ENCODE assay signal across 8 mouse cellular contexts in genomic region chr6:89584634-89585409, GRCm38 (mm10). TPM values are rescaled to one million over a fixed set of nuclear protein-coding genes. Genes with fewer than 3 reads are reported as not detected.
A peak's percentile ranks its signal among the peaks of the same experiment; 100 is the strongest.
DNase-seq lines count a peak whose midpoint lies in the region; ATAC-seq and TF ChIP-seq lines count a peak whose summit lies in the region.

No protein-coding gene starts in this region.

- peak; percentile 69 for ATAC-seq in heart, embryonic 16.5 days (replicated peaks; ENCODE audit: extremely low read depth, insufficient read depth, low FRiP score)
- ATAC-seq in forebrain, embryonic 14.5 days, result peak; percentile 87
- ATAC-seq in liver, postnatal 0 days, result no peak

- no peak overlapping the region for H3K4me3 ChIP-seq in heart, embryonic 16.5 days (ENCODE audit: low read length)
- H3K4me3 ChIP-seq in forebrain, embryonic 14.5 days (ENCODE audit: low read depth, low read length), result no peak overlapping the region
- no peak overlapping the region for H3K4me3 ChIP-seq in liver, postnatal 0 days (ENCODE audit: low read depth, low read length)

- no peak for TF ChIP-seq EP300 in liver, postnatal 0 days (IDR thresholded peaks at IDR 0.05; ENCODE audit: low read depth)

- no peak for DNase-seq in heart, postnatal 14 days
- DNase-seq in forebrain, embryonic 14.5 days (ENCODE audit: low spot score), result peak; percentile 72
- DNase-seq in layer of hippocampus, postnatal 14 days (ENCODE audit: low spot score in 2 of 2), result peak; percentile 24 to 52
- peak; percentile 64 for DNase-seq in retina, embryonic 14.5 days (ENCODE audit: low spot score)
- DNase-seq in liver, postnatal 0 days, result no peak
- no peak for DNase-seq in heart, adult 11 months
- DNase-seq in heart, postnatal 4 days, result no peak

- H3K4me1 ChIP-seq in heart, embryonic 16.5 days (ENCODE audit: control insufficient read depth, insufficient read depth, low read length), result peaks cover 17% of the 10 kb centered on the region
- peaks cover 14% of the 10 kb centered on the region for H3K4me1 ChIP-seq in forebrain, embryonic 14.5 days (ENCODE audit: control insufficient read depth, insufficient read depth, low read length)
- H3K4me1 ChIP-seq in liver, postnatal 0 days (ENCODE audit: insufficient read depth), result no peaks in the 10 kb centered on the region

- H3K36me3 ChIP-seq in heart, embryonic 16.5 days (ENCODE audit: control insufficient read depth, insufficient read depth), result no peaks in the 10 kb centered on the region
- no peaks in the 10 kb centered on the region for H3K36me3 ChIP-seq in forebrain, embryonic 14.5 days (ENCODE audit: control insufficient read depth, insufficient read depth, low read length)
- H3K36me3 ChIP-seq in liver, postnatal 0 days (replicated peaks; ENCODE audit: insufficient read depth, low read length), result no peaks in the 10 kb centered on the region

- H3K27me3 ChIP-seq in heart, embryonic 16.5 days (ENCODE audit: control insufficient read depth, insufficient read depth, low read length), result no peaks in the 10 kb centered on the region
- H3K27me3 ChIP-seq in forebrain, embryonic 14.5 days (replicated peaks; ENCODE audit: control insufficient read depth, insufficient read depth, low read length), result no peaks in the 10 kb centered on the region
- no peaks in the 10 kb centered on the region for H3K27me3 ChIP-seq in liver, postnatal 0 days (ENCODE audit: insufficient read depth, low read length)

- intact Hi-C loops in heart, postnatal 14 days (cut with DNase I), result no loop called here

- no peak overlapping the region for H3K9ac ChIP-seq in heart, embryonic 16.5 days (ENCODE audit: low read length)
- H3K9ac ChIP-seq in forebrain, embryonic 14.5 days (ENCODE audit: low read length), result no peak overlapping the region
- no peak overlapping the region for H3K9ac ChIP-seq in liver, postnatal 0 days (replicated peaks)

- no peak overlapping the region for H3K27ac ChIP-seq in heart, embryonic 16.5 days (ENCODE audit: low read length)
- H3K27ac ChIP-seq in forebrain, embryonic 14.5 days (ENCODE audit: low read depth, low read length), result peak overlapping the region; percentile 14; the same call in 1 of the 2 replicates
- H3K27ac ChIP-seq in liver, postnatal 0 days (ENCODE audit: low read depth), result no peak overlapping the region

- WGBS in heart, embryonic 16.5 days, result 37% methylated on average over 5 of the region's 5 CpGs
- 19% methylated on average over 5 of the region's 5 CpGs for WGBS in forebrain, embryonic 14.5 days
- 73% methylated on average over 5 of the region's 5 CpGs for WGBS in liver, postnatal 0 days (ENCODE audit: insufficient replicate concordance)

- no peaks in the 10 kb centered on the region for H3K9me3 ChIP-seq in heart, embryonic 16.5 days (replicated peaks; ENCODE audit: control insufficient read depth, low read length)
- no peaks in the 10 kb centered on the region for H3K9me3 ChIP-seq in forebrain, embryonic 14.5 days (replicated peaks; ENCODE audit: control insufficient read depth, low read length)
- no peaks in the 10 kb centered on the region for H3K9me3 ChIP-seq in liver, postnatal 0 days (ENCODE audit: low read length)

- H3K4me2 ChIP-seq in heart, embryonic 16.5 days (ENCODE audit: low read depth, low read length), result no peak overlapping the region; the same call in 1 of the 2 replicates
- H3K4me2 ChIP-seq in forebrain, embryonic 14.5 days (ENCODE audit: low read length), result no peak overlapping the region
- no peak overlapping the region for H3K4me2 ChIP-seq in liver, postnatal 0 days (ENCODE audit: low read depth, low read length)

- no peak for TF ChIP-seq CTCF in liver, postnatal 0 days (IDR thresholded peaks at IDR 0.05; ENCODE audit: low read depth)

RNA-seq across cellular contexts. Expression of gene Chchd6, which starts 10.6 kb away (rescaled TPM):
- polyA plus RNA-seq in heart, embryonic 16.5 days (2015; fragmentation: Nextera tagmentation; extraction: Ambion mirVana), result 58.1 TPM in 2 replicates
- 10 to 100 TPM; 10.2 to 11.1 TPM for total RNA-seq in heart, postnatal 14 days (2021)
- polyA plus RNA-seq in forebrain, embryonic 14.5 days (2014; fragmentation: Nextera tagmentation; extraction: Ambion mirVana), result 183 and 184 TPM in 2 replicates
- 10 to 100 TPM; 67.2 to 69.5 TPM for total RNA-seq in layer of hippocampus, postnatal 14 days (2021)
- 8.4 and 8.8 TPM in 2 replicates for polyA plus RNA-seq in liver, postnatal 0 days (2015; fragmentation: Nextera tagmentation; extraction: Ambion mirVana)
- 10 to 100 TPM; 18.8 to 19.8 TPM for total RNA-seq in heart, postnatal 4 days (2021)

RNA-seq across cellular contexts. Expression of gene Txnrd3, which starts 59.0 kb away (rescaled TPM):
- polyA plus RNA-seq in heart, embryonic 16.5 days (2015; fragmentation: Nextera tagmentation; extraction: Ambion mirVana), result 14.3 and 15.3 TPM in 2 replicates
- 10 to 100 TPM; 20.1 to 20.3 TPM for total RNA-seq in heart, postnatal 14 days (2021)
- 11.9 and 12.1 TPM in 2 replicates for polyA plus RNA-seq in forebrain, embryonic 14.5 days (2014; fragmentation: Nextera tagmentation; extraction: Ambion mirVana)
- total RNA-seq in layer of hippocampus, postnatal 14 days (2021), result 1 to 10 TPM; 4.8 to 5.2 TPM
- 4.2 and 4.6 TPM in 2 replicates for polyA plus RNA-seq in liver, postnatal 0 days (2015; fragmentation: Nextera tagmentation; extraction: Ambion mirVana)
- total RNA-seq in heart, postnatal 4 days (2021), result 10 to 100 TPM; 27.1 to 27.3 TPM

Comparison
In these comparisons a context has a peak if more than half of its experiments do, and no peak if none do; other contexts are left out.
1. DNase-seq: peak in forebrain, embryonic 14.5 days (single experiment), layer of hippocampus, postnatal 14 days (2 of 2) and retina, embryonic 14.5 days (single experiment); none in heart, postnatal 14 days (0 of 2), liver, postnatal 0 days (single experiment), heart, adult 11 months (single experiment) and heart, postnatal 4 days (single experiment).